Mouse (Mus musculus) liver, embryonic 14.5 days (tissue): ENCODE results near the gene Lrg1.

Experiments used
- CTCF ChIP-seq: IDR thresholded peaks from 2 replicates; pipeline ENCODE4 v1.5.1; 2016; ENCODE audit warnings: antibody characterized with exemption, low read depth, control low read depth
- EP300 ChIP-seq: IDR thresholded peaks from 2 replicates; pipeline ENCODE4 v1.6.1; 2016; ENCODE audit warnings: antibody characterized with exemption, low read depth

- TF ChIP-seq CTCF (no peak), EP300 (no peak)
Measured at GRCm38 (mm10) chr17:56171456-56171855, 49.7 kb upstream of the Lrg1 start.
